Mouse (Mus musculus): Measurements from ENCODE around the gene Oas3.
A peak's percentile ranks its signal among the peaks of the same experiment; 100 is the strongest.
"Not testable (repeated sequence)": the region's sequence is repeated elsewhere in the genome, so short reads cannot be mapped to it uniquely, and the experiment has no call there.

Oas3 gene

DNA sequence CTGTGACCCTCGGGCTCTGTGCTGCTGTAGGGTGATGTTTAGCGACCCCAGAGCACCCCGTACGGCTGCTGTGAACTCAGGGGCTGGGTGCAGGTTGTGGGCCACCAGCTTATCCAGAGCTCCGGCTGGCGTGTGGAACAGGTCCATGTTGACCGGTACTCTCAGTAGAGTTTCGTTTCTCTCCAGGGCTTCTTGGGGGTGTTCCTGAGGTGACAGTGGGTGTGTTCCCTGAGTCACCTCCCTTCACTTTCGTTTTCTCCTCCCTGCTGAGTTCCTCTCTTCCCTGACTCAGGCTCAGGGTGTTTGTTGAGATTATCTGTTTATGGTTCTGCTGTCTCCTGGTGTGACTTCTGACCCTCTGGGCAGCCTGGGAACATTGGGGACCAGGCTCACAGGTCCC is at the start of gene Oas3:
Gene Oas3, minus strand, starts transcription at position 184 of the 400 bp plus-strand sequence.
- DNase-seq (ENCODE audit: low spot score in 2 of 2): no peak

DNA sequence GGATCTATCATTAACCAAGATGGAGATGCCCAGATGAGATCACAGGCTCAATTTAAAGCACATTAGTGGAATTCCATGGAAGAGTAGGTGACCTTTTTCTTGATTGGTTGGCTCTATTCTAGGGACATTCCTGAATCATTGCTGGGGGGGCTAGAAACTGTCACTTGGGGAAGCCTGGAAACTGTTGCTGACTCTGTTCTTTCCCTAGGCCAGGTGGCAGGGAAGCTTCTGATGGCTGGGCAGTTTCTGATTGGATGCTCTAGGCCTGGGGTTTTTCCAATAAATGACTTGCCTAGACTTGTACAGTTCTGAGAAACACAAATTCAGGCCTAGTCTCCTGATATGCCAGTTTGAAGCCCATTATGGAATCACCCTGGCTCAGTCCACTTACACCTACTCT is 41.5 kb upstream of the Oas3 start:
- no peak for DNase-seq (ENCODE audit: low spot score in 2 of 2)

GRCm38 (mm10) chr5:120815949-120816348 is 38.5 kb upstream of the Oas3 start:
- no peak for DNase-seq (ENCODE audit: low spot score in 2 of 2)

DNA sequence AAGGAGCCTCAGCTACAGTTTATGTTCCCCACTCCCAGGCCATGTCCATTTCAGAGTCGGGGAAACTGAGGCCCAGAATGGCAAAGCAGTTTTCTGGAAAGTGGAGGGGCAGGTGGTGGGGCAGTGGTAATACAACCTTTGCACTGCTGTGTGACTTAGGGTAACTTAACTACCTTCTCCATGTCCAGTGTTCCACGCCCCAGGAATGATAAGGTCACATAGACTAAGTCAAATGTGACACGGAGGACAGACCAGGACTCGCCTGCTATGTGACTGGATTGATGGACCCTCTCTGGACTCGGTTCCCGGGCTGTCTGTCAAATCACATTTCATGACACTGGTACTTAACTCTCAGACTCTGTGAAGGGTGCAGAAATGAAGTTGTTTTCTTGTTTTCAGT is 35.6 kb upstream of the Oas3 start:
- DNase-seq (ENCODE audit: low spot score in 2 of 2): no peak

DNA sequence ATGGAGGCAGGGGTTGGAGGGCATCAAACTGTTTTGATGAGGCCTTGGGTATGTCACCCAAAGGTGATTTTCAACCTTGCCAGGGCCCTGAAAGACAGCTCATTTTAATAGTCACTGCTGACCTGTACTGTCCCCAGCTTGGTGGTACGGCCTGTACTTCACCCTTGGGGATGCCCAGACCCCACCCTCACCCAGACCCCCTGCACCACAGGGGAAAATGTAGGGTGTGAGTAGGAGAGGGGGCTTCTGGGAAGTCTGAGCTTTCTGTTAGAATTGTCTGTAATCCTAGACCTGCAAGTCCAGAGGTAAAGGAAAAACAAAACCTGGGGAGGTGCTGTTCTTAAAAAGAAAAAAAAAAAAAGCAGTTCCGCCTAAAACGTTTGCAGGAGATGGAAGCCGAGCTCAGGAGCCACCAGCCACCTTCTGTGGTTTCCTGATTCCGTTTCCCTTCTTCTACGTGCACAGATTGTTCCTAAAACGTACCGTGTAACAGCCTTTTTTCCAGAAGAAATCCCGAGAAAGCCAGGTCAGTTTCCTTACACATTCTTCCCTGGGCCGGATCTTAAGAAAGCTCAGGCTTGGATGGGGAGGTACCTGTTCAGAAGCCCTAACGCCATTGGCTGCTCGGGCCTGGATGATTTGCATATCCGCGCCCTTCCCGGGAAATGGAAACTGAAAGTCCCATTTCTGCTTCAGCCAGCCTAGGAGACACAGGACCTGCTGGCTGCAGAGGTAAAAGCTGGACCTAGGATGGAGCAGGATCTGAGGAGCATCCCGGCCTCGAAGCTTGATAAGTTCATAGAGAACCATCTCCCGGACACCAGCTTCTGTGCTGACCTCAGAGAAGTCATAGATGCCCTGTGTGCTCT is 34.7 kb upstream of the Oas3 start, which contains the start of gene Oas1c:
Gene Oas1c, minus strand, starts transcription at position 564 of the 869 bp plus-strand sequence.
- peak; percentile 72 to 84 for DNase-seq (ENCODE audit: low spot score in 2 of 2)

DNA sequence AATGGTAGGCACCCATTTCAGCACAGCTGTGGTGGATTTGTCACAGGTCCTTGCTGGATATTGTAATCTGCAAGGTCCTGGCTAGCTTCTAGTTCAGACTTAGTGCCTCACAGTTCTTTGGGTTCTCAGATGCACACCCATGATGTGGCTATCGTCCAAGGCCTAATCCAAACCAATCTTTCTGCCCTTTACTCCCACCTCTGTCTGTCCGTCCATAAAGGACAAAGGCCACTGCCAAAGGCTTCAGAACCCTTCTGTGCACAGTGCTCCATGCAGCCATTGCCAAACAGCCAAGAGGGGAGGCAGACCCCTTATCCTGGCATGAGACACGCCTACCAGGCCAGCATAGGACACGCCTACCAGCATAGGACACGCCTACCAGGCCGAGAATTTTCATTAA is 31.7 kb upstream of the Oas3 start:
- DNase-seq (ENCODE audit: low spot score in 2 of 2): no peak

GRCm38 (mm10) chr5:120806458-120806857 is 29.0 kb upstream of the Oas3 start:
- peak; percentile 38 to 44 for DNase-seq (ENCODE audit: low spot score in 2 of 2)

GRCm38 (mm10) chr5:120803596-120803995 is 26.1 kb upstream of the Oas3 start:
- DNase-seq (ENCODE audit: low spot score in 2 of 2): no peak

DNA sequence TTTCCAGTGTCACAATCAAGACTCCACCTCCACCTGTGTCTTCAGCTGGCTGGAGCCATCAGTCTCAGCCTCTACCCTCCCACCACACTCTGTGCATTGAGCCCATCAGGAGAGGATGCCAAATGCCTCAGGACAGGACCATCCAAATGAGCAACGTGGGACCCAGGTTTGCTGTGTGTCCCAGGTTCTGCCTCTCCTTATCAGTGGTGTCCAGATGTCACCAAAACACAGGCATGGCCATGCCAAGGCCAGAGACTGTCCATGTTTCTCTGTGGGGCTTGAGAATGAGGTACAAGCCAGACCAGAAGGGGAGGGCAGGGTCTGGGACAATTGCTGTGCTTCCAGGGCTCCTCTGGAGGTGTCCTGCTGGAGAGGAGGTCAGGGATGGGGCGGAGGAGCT is 21.5 kb upstream of the Oas3 start:
- not testable (repeated sequence) for DNase-seq (ENCODE audit: low spot score in 2 of 2)

- not testable (repeated sequence) for DNase-seq (ENCODE audit: low spot score in 2 of 2)
Observed at GRCm38 (mm10) chr5:120798147-120798546, 20.7 kb upstream of the Oas3 start.

DNA sequence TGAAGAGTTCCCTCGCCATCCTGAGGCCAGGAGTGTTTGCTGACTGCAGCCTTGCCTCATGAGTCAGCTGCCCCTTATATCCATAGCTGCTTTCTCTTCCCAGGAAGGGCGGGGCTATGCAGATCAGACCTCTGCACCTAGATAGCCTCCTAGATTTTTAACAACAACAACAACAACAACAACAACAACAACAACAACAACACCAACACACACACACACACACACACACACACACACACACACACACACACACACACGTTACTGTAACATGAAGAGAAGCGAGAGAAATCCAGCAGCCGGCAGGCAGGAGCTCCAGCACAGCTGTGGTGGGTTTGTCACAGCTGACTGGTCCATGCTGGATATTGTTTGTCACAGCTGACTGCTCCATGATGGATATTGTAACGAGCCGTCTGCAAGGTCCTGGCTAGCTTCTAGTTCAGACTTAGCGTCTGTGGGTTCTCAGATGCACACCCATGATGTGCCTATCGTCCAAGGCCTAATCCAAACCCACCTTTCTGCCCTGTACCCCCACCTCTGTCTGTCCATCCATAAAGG is 18.1 kb upstream of the Oas3 start, which contains the start of gene Oas1e:
Gene Oas1e, minus strand, starts transcription at position 51 of the 555 bp plus-strand sequence.
- DNase-seq (ENCODE audit: low spot score in 2 of 2): not testable (repeated sequence)

- peak; percentile 44 to 52 for DNase-seq (ENCODE audit: low spot score in 2 of 2)
Observed at GRCm38 (mm10) chr5:120793043-120793442, 15.6 kb upstream of the Oas3 start.

- no peak for DNase-seq (ENCODE audit: low spot score in 2 of 2)
Observed at GRCm38 (mm10) chr5:120787042-120787441, 9.6 kb upstream of the Oas3 start.

DNA sequence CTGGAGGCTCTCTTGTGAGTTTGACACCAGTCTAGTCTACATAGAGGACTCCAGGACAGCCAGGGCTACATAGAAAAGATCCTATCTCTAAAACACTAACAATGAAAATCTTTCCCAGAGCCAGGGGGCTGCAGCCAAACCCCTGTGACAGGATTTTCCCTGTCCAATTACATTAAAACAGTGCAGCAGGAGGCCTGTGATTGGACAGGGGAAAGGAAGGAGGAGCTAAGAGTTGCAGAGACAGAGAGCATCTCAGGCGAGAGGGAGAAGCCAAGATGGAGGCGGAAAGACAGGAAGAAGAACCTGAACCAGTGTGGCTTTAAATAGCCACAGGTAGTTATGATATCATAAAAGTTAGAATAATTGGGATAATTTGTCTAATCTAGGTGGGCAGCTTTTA is 5.0 kb upstream of the Oas3 start:
- DNase-seq (ENCODE audit: low spot score in 2 of 2): no peak

DNA sequence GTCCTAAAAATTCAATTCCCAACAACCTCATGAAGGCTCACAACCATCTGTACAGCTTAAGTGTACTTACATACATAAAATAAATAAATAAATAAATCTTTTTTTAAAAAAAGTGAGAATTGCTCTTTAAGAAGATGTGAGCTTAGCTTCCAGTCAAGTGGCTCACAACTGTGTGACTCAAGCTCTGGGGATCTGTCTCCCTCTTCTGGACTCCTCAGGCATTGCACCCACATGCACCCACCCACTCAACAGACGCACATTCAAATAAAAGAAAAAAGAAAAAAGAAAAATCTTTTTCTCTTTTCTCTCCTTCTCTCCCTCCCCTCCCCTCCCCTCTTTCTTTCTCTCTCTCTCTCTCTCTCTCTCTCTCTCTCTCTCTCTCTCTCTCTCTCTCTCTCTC is 4.2 kb upstream of the Oas3 start:
- no peak for DNase-seq (ENCODE audit: low spot score in 2 of 2)

- DNase-seq (ENCODE audit: low spot score in 2 of 2): no peak
Observed at GRCm38 (mm10) chr5:120779922-120780321, 2.5 kb upstream of the Oas3 start.

GRCm38 (mm10) chr5:120778941-120779340 is 1.5 kb upstream of the Oas3 start:
- DNase-seq (ENCODE audit: low spot score in 2 of 2): no peak

DNA sequence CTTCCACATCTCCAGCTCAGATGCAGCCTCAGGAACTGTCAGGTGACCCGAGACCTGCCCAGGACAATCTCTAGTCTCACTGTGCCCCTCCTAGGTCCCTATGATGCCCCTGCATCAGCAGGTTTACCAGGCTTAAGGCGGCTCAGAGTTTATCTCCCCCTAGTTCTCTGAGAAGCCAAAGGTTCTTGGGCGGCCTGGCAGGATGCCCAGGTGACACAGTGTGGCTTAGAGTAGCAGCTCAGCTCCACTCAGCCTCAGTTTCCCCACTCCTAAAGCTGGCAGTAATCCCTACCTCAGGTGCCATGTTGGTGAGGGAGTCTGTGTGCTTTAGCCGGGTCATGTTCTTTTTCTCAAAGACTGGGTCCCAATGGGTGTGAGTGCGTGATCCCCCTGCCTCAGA is 660 bp downstream of the Oas3 start:
- DNase-seq (ENCODE audit: low spot score in 2 of 2): no peak

- DNase-seq (ENCODE audit: low spot score in 2 of 2): no peak
Observed at GRCm38 (mm10) chr5:120775287-120775985, 2.0 kb downstream of the Oas3 start.

DNA sequence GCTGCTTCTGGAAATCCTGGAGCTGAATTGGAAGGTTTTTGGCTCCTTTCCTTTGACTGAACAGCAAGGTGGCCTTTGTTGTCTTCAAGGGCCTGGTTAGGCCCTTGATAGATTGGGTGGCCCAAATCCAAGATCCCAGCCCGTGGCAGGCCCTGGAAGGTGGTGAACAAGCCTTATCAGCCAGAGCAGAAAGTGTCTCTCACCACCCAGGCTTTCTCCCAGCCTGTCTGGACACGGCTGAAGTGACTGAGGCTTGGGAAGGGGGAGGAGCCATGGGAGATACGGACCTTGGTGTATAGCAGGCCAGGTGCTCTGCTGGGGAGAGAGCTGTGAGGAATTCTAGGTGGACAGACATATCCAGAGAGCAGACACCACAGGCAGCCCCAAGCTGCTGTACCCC is 8.1 kb downstream of the Oas3 start:
- no peak for DNase-seq (ENCODE audit: low spot score in 2 of 2)

GRCm38 (mm10) chr5:120765010-120765409 is 12.5 kb downstream of the Oas3 start:
- DNase-seq (ENCODE audit: low spot score in 2 of 2): no peak

DNA sequence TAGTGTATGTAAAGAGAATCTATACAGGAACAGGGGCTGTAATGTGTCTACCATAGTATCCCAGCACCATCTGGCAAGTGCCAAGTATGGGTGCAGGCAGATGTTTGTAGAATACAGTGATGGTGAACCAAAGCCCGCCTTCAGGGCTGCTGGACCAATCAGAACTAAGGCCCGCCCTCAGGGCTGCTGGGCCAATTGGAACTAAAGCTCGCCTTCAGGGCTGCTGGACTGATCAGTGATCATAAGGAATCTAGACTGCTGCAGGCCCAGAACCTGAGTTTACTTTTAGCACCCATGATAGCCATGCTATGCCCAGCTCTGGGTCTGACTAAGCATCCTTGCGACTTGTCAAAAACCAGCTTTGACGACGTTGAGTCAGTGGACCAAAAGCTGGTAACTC is 15.6 kb downstream of the Oas3 start:
- no peak for DNase-seq (ENCODE audit: low spot score in 2 of 2)

DNA sequence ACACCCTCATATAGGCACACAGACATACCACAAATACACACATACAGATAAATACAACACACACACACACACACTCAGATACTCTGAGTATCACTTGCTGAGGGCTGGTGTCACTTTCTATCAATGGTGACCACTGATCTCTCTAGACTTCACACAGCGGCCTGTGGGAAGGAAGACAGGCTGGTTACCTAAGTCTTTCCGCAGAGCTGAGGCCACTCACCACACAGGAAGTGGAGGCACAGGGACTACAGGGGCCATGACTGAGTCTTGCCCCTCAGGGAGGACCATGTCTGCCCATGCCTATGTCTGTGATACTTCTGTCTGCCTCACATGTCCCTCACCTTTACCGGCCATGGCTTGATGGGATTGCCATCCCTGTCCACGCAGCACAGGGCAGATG is 23.2 kb downstream of the Oas3 start:
- no peak for DNase-seq (ENCODE audit: low spot score in 2 of 2)
